Mouse (Mus musculus) cerebellum, adult 2 months (tissue): ENCODE measurements around the gene Otud7a. TPM values are rescaled to one million over a fixed set of nuclear protein-coding genes. Genes with fewer than 3 reads are reported as not detected.
A peak's percentile ranks its signal among the peaks of the same experiment; 100 is the strongest.

ENCODE experiments used
- DNase-seq, 2 experiments: peaks; one replicate each; pipeline ENCODE4 v3.0.0; 2021
- H3K27ac ChIP-seq: fragments of 200-500 bp; 2 replicates; pipeline ENCODE4 v1.5.1; 2012; ENCODE audit warnings: low read length, control low read depth, inconsistent platforms; ENCODE audit not compliant: insufficient read depth
- H3K27me3 ChIP-seq: fragments of 200-500 bp; 2 replicates; pipeline ENCODE4 v1.6.1; 2012; ENCODE audit warnings: inconsistent platforms, mild to moderate bottlenecking, low read length, moderate library complexity; ENCODE audit not compliant: control insufficient read depth, insufficient read depth
- H3K4me1 ChIP-seq: fragments of 200-500 bp; 2 replicates; pipeline ENCODE4 v1.6.1; 2011; ENCODE audit warnings: low read length; ENCODE audit not compliant: control insufficient read depth, insufficient read depth
- H3K4me3 ChIP-seq: fragments of 200-500 bp; replicated peaks from 2 replicates; pipeline ENCODE3; 2011; ENCODE audit warnings: mild to moderate bottlenecking, low read depth, low read length, control low read depth; ENCODE audit not compliant: insufficient read depth
- CTCF ChIP-seq: fragments of 200-500 bp; IDR thresholded peaks from 2 replicates; pipeline ENCODE4 v1.5.1; 2011; ENCODE audit warnings: low read depth, mild to moderate bottlenecking, control low read depth, low read length, moderate library complexity, borderline replicate concordance; ENCODE audit not compliant: insufficient read depth
- POLR2A ChIP-seq: fragments of 200-500 bp; IDR thresholded peaks from 2 replicates; pipeline ENCODE4 v1.6.1; 2011; ENCODE audit warnings: low read length, control low read depth, borderline replicate concordance; ENCODE audit not compliant: insufficient read depth
- WGBS: fragments of 180-500 bp; shearing (Covaris S2); methylation state at CpG from one replicate; pipeline ENCODE4 v1.1.7; 2018; 5-methylcytosine and 5-hydroxymethylcytosine counted together
- polyA plus RNA-seq: library from polyadenylated mRNA; depleted of rRNA; stranded (reverse); fragments of >200 nt; gene quantifications from 2 replicates; pipeline ENCODE4 v1.2.3, GENCODE M21; 2012

Otud7a gene
- polyA plus RNA-seq, 1 experiment: 63.6 TPM

GRCm38 (mm10) chr7:63759606-63760005 lies 315.1 kb downstream of the Otud7a start:
- DNase-seq: no peak
- H3K4me1 ChIP-seq: peaks cover 23% of the 10 kb centered on the region
- H3K27me3 ChIP-seq: no peaks in the 10 kb centered on the region
- H3K27ac ChIP-seq: no peak overlapping the region
- 60% methylated on average over 5 of the region's 5 CpGs for WGBS
- TF ChIP-seq POLR2A (no peak), CTCF (no peak)
- no peak overlapping the region for H3K4me3 ChIP-seq

DNA sequence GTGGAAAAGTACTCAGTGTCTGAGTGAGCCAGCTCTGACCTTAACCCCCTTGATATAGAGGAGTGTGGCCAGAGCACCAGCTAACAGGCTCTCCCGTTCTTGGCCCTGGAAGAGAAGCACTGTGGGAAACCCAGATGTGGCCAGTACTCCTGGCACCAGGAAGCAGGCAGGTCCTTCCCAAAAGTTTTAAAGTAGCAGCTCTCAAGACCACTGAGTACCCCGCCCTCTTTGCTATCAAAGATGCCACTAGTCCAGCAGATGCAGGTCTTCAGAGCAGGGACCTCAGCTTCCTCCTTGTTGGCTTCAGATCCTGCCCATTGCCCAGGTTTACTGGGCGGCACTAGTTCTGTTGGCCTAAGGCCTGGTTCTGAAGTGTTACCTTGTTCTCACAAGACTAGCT lies 318.0 kb downstream of the Otud7a start:
- no peak overlapping the region for H3K4me3 ChIP-seq
- 91% methylated on average over 3 of the region's 3 CpGs for WGBS
- TF ChIP-seq CTCF (no peak), POLR2A (no peak)
- DNase-seq: no peak
- H3K27ac ChIP-seq: no peak overlapping the region
- H3K4me1 ChIP-seq: peaks cover 20% of the 10 kb centered on the region
- H3K27me3 ChIP-seq: no peaks in the 10 kb centered on the region

GRCm38 (mm10) chr7:63768398-63769029 lies 324.0 kb downstream of the Otud7a start:
- DNase-seq: peak in 1 of 2 experiments; percentile 12
- H3K27ac ChIP-seq: no peak overlapping the region
- H3K4me3 ChIP-seq: no peak overlapping the region
- 39% methylated on average over 5 of the region's 5 CpGs for WGBS
- H3K27me3 ChIP-seq: no peaks in the 10 kb centered on the region
- TF ChIP-seq POLR2A: no peak
- no peak for TF ChIP-seq CTCF
- peaks cover 34% of the 10 kb centered on the region for H3K4me1 ChIP-seq

GRCm38 (mm10) chr7:63773268-63773667 lies 328.7 kb downstream of the Otud7a start:
- no peaks in the 10 kb centered on the region for H3K27me3 ChIP-seq
- no peak overlapping the region for H3K4me3 ChIP-seq
- peak; percentile 22 to 48 for DNase-seq
- H3K4me1 ChIP-seq: peaks cover 29% of the 10 kb centered on the region; the same call in 1 of the 2 replicates
- peak overlapping the region; percentile 66 for H3K27ac ChIP-seq
- WGBS: 74% methylated on average over 1 of the region's 1 CpGs
- no peak for TF ChIP-seq POLR2A
- TF ChIP-seq CTCF: no peak

GRCm38 (mm10) chr7:63774291-63774690 lies 329.7 kb downstream of the Otud7a start:
- peak overlapping the region; percentile 48; the same call in 1 of the 2 replicates for H3K27ac ChIP-seq
- DNase-seq: peak; percentile 59 to 78
- no peaks in the 10 kb centered on the region for H3K27me3 ChIP-seq
- 14% methylated on average over 1 of the region's 1 CpGs for WGBS
- no peak for TF ChIP-seq POLR2A
- no peak for TF ChIP-seq CTCF
- H3K4me3 ChIP-seq: no peak overlapping the region
- peaks cover 25% of the 10 kb centered on the region; the same call in 1 of the 2 replicates for H3K4me1 ChIP-seq

DNA sequence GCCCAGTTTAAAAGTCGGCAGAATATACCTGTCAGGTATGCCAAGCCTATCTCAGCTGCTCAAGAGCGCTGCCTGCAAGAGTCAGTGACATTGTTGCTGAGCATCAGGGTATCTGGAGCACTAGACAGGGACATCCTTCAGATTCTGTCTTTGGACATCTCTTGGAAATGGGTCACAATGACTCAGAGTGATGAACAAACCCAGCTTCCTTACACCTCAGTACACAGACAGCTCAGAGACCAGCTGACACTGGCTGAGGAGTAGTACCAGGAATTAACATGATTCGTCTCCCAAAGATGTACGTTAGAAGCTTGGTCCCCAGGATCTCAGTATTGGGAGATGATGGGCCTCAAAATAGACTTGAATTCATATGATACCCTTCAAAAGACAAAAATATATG lies 332.8 kb downstream of the Otud7a start:
- Histone ChIP-seq H3K27me3 (no peaks in the 10 kb centered on the region), H3K4me1 (peaks cover 22% of the 10 kb centered on the region; the same call in 1 of the 2 replicates), H3K4me3 (no peak overlapping the region), H3K27ac (no peak overlapping the region)
- TF ChIP-seq CTCF: no peak
- no peak for TF ChIP-seq POLR2A
- 51% methylated on average over 4 of the region's 4 CpGs for WGBS
- DNase-seq: peak; percentile 27 to 79

GRCm38 (mm10) chr7:63780821-63781220 lies 336.3 kb downstream of the Otud7a start:
- TF ChIP-seq CTCF: no peak
- no peak for TF ChIP-seq POLR2A
- Histone ChIP-seq H3K27me3 (no peaks in the 10 kb centered on the region), H3K27ac (no peak overlapping the region), H3K4me3 (no peak overlapping the region), H3K4me1 (peaks cover 6% of the 10 kb centered on the region; the same call in 1 of the 2 replicates)
- WGBS: 94% methylated on average over 3 of the region's 3 CpGs
- DNase-seq: peak in 1 of 2 experiments; percentile 4

DNA sequence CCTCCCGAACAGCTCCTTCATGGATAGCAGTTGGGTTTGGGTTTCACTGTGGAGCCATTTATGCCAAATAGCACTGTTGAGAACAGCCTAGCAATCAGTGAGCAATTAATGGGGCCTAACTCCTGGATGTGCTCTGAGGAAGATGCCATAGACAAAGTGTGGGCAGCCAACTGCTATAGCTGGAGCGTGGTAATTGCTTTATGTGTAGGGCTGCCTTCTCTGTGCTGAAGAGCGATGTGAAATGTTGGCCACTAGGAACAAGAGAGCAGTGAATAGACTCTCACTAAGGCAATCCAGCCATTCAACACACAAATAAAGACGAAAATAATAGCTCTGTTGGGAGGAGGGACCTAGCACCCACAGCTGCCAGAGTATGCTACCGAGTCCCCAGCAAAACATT lies 345.2 kb downstream of the Otud7a start:
- no peak for TF ChIP-seq POLR2A
- TF ChIP-seq CTCF: no peak

More for the DNA sequence above, 345.2 kb downstream of the Otud7a start:
- Histone ChIP-seq H3K4me3 (no peak overlapping the region), H3K27ac (no peak overlapping the region), H3K4me1 (no peaks in the 10 kb centered on the region), H3K27me3 (no peaks in the 10 kb centered on the region)
- 73% methylated on average over 5 of the region's 5 CpGs for WGBS
- DNase-seq: no peak
